Mouse (Mus musculus) cerebellum, postnatal 36 days (tissue): Measurements from ENCODE around the gene Washc1.
"Not testable (repeated sequence)": the region's sequence is repeated elsewhere in the genome, so short reads cannot be mapped to it uniquely, and the experiment has no call there.

Experiments used
- DNase-seq, 2 experiments: peaks; one replicate each; pipeline ENCODE4 v3.0.0; 2021 to 2022; ENCODE audit warnings: mixed read lengths in 2 of 2

Gene Washc1

DNA sequence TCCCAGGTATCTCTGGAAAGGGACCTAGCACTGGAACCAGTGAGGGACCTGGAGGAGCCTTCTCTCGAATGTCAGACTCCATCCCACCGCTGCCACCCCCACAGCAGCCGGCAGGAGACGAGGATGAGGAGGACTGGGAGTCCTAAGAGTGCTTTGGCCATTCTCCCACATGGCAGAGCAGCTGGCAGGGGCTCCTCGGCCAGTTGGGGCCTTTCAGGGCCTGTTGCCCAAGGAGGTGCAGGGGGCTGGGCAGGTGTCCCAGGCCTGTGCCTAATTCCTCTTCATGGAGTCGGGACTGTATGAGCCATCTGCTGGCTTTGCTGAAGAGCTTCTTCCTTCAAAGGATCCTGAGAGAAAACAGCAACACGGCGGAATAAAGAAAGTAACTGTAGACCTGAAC is 7.6 kb downstream of the Washc1 start:
- peak; percentile 24 to 42 for DNase-seq

DNA sequence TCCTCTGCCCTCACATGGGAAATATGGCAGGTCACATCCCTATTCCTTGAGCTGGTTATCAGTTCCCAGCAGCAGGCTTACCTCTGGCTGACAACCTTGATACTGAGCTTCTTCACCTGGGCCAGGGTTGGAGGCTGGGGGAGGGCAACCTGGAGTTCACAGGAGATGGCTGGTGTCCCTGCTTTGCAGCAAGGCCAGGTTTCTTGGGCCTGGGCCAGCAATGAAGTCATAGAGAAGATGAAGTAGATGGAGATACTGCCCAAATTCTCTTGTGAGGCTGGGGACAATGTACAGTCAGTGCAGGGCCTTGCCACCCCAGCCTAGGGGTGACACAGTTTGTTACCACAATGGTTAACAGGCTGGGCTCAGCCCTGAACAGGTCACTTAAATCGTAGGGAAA is 9.4 kb downstream of the Washc1 start:
- DNase-seq: peak; percentile 52 to 55

DNA sequence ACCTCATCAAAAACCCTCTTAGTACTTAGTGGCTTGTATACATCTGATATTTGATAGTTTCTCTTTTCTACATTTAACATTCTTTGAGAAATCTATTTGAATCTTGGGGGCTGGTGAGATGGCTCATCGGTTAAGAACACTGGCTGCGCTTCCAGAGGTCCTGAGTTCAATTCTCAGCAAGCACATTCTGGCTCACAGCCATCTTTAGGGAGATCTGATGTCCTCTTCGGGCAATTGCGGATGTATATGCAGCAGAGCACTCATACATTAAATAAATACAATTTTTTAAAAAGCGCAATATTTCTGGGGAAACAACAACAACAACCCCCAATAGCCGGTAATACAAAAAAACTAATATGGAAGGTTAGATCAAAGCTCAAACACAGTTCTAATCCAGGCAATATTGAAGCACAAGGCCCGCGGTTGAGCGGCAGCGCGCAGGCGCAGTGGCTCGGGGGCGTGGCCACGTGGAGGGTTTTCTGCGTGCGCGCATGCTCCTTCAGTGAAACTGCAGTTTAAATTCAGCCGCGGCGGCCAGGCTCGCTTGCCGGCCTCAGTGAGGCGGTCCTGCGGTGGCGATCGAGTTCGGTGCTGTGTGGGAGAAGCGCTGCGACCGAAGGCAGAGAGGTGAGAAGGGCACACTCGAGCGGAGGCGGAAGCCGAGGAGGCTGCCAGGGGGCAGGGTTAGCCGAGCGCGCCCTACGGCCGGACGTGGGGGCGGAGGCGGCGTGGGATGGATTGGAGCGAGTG is 11.9 kb downstream of the Washc1 start, which contains the start of gene Ddx11:
Ddx11 (plus strand) TSS at position 455 of the 750 bp plus-strand sequence.
- DNase-seq: peak; percentile 96

DNA sequence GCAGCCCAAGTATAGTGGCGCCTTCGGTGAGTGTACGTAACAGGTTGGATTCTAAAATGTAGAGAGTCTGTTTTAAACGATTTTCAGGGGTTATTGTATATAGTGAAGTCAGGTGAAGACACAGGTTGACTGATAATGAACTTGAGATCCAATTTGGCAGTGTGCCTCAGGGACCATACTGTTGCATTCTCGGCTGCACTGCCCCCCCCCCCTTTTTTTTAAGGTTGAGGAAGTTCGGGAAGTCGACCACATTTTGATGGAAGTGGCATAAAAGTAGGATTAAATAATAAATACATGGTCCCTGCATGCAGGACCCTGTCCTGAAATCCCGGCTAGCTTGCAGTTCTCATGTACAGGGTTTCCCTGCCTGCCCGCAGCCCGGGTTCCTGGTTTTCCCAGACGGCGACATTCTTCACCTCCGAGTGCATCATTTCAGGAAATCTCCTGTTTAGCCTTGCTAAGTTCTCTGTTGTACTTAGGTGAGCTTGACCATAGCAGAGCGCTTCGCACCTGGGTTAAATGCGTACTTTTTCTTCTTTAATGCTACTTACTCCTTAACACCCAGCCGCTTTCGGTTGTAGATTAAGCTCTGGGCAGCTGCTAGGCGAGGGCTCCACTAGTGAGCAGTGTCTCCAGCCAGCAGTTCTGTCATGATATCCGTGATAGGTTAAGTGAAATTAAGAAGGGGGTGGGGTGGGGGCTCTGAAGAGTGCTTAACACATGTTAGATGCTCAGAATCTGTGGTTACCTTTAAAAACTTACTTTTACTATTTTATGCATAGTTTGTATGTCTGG is 12.7 kb downstream of the Washc1 start:
- no peak for DNase-seq

DNA sequence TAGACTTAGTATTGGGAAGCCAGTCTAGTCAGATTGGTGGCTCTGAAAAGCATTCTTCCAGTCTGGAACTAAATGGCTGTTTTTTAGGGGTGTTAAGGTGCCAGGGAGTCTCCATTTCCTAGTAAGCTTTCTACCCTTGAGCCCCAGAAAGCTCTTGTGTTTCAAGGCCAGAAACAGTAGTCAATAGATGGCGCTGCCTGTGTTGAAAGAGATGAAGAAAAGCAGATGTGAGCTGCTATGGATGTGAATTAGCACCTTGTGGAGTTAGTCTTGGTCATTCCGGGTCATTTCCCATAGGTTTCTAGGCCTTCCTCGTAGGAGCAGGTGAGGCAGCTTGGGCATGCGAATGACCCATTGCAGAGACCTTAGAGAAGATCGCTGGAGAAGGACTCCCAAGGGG is 13.9 kb downstream of the Washc1 start:
- no peak for DNase-seq

DNA sequence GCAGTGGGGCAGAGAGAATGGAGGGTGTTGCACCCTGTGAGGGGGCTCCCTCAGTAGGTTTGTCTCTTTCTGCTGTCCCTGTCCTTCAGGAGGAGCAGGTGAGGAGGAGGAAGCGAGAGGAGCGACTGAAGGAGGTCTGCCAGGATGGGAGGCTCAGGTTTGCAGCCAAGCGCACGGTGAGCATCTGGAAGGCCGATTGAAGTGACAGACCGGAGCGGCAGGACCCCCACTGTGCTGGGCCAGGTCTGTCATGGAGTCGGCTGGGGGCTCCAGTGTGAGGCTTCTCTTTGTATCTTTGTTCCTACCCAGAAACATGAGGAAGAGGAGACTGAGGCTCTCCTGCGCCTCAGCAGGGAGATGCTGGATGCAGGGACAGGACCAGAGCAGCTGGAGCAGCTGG is 19.0 kb downstream of the Washc1 start:
- DNase-seq: no peak

DNA sequence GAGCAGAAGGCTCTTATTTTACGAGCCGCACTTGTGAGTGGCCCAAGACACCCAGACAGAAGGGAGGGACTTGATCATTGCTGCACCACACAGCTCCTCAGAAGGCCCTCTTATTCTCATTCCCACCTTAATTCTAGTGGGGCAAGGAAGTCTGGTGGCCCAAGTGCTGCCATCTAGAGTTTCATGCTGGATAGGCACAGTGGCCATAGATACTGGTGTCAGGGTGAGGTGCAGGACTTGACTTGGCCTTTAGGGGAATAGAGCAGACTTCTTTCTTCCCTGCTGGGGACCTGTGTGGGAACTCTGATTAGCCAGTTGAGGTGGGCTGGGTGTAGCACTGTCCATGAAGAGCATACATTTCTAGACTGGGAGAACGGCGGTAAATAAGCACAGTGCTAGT is 19.9 kb downstream of the Washc1 start:
- no peak for DNase-seq

DNA sequence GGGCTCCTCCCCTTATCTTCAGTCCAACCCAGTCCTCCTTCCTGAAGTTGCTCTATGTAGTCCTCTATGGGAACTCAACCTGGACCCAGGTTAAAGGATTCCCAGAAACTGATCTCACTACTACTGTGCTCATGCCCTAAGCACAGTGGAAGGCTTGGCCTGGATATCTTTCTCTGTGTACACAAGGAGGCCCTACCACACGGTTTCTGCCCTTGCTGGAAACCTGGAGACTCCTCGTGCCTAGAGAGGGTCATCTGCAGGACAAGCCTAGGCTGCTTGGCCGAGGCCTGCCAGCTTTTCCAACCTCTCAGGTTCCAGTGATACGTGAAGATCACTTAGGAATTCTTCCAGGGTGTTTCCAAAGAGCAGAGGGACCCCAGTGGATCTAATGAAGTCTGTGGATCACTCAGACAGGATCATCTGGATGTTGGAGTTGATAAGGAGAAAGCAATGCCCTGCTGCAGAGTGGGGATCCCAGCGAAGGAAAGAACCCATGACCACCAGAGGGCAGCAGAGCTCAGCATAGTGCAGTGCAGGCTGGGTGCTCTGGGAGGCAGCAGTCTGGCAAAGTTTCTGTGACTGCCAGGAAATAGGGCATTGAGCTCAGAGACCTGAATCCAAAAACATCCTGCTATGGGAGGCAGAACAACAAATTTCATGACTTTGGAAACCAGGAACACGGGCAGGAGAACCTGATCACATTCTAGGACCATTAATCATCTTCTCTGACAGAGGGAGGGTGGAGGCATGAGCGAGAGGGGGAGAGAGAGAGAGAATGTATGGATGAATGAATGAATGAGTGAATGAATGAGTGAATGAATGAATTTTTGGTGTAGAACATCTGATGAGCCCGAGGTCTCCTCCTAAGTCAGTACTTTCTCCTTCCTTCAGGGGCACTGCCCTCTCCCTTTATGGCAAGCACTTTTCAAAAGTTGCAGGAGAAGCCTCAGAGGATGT is 41.6 kb downstream of the Washc1 start:
- DNase-seq: not testable (repeated sequence)

DNA sequence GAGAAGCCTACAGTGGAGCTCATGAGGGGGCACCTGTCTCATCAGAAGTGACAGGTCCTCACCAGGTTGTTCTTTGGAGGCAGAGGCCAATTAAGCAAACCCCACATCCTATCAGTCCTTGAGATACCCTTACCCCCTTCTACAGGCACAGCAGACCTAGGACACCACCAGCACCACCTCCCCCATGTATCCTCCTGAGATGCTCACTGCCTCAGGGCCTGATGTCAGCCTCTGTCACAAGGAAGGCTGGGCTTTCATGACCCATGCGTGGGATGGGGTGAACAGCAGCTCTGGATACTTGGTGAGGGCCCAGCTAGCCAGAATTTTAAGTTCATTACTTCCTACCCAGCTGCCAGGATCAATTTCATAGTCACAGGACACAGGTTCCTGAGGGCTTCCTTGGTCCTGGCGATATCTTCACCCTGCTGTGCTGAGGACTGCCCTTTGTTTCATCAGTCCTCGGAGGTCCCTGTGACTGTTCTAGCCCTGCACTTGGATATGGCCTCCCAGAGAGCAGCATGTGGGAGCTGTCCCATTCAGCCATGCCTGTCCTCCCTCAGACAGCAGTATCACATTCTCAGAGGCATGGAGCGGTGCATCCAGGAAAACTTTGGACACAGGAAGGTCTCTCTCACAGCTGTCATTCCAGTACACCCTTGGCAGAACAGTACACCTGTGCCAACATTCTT is 42.5 kb downstream of the Washc1 start:
- DNase-seq: not testable (repeated sequence)

DNA sequence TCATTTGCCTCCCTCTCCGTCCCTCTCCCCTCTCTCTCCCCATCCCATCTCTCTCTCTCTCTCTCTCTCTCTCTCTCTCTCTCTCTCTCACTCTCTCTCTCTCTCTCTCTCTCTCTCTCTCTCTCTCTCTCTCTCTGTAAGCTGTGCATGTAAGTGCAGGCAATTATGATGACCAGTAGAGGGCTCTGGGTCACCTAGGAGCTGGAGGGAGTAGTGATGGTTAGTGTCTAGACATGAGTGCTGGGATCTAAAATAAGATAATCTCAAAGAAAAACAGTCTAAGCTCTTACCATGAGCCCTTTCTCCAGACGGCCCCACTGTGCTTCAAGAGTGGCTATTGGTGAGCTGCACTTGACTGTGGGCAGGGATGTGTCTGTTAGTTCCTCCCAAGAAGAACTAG is 43.5 kb downstream of the Washc1 start:
- no peak for DNase-seq

DNA sequence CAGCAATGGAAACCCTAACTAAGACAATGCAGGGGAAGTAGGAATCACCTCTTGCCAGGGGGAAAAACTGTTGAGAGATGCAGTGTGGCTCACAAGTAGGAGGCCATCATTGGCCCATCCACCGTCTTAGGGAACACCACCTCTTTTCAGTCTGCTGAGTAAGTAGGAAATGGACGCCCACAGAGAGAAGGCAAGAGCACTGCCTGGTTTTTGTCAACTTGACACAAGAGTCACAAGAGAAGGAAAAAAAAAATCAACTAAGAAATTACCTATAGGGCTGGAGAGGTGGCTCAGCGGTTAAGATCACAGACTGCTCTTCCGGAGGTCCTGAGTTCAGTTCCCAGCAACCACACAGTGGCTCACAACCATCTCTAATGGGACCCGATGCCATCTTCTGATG is 46.9 kb downstream of the Washc1 start:
- no peak for DNase-seq

DNA sequence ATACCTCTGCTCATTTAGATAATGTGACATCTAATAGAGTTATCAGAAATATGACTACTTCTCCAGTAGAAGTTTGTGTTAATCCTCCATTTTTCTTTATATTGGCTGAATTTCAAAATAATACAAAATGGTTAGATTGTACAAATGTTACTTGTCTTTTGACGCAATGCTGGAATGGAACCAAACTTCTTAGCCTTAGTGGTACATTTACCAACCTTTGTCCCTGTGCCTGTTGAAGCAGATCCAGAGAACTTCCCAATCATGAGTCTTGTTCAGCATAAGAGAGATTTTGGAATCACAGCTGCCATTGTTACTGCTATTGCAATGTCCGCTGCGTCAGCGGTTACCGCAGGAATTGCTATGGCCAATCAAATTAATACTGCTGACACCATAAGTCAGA is 55.8 kb downstream of the Washc1 start:
- DNase-seq: not testable (repeated sequence)
